Mouse (Mus musculus) MEL (cell line): ENCODE results near the gene Guca1a. TPM values are rescaled to one million over a fixed set of nuclear protein-coding genes. Genes with fewer than 3 reads are reported as not detected.

Source experiments
- DNase-seq: peaks from one replicate; pipeline ENCODE4 v3.0.0; 2011; ENCODE audit warnings: low read depth, low spot score
- H3K27ac ChIP-seq: 2 replicates; pipeline ENCODE4 v1.5.1; 2012; ENCODE audit warnings: low read depth, mild to moderate bottlenecking, control low read depth, low read length, moderate library complexity; ENCODE audit not compliant: control insufficient read depth
- H3K27me3 ChIP-seq, 2 experiments: fragments of 150-350 bp in 1 of 2; sonication (generic) in 1 of 2; 2 replicates each; pipeline ENCODE4 v1.6.1; 2012; ENCODE audit warnings: low read length in 2 of 2, mild to moderate bottlenecking in 2 of 2, improper control_type of control experiment in 1 of 2, moderate library complexity in 1 of 2; ENCODE audit not compliant: insufficient read depth in 2 of 2, control insufficient read depth in 1 of 2
- H3K36me3 ChIP-seq, 2 experiments: 2 replicates each; pipeline ENCODE4 v1.6.1; 2012 to 2014; ENCODE audit warnings: low read length in 2 of 2, improper control_type of control experiment in 1 of 2, inconsistent platforms in 1 of 2, mild to moderate bottlenecking in 1 of 2; ENCODE audit not compliant: insufficient read depth in 2 of 2, control insufficient read depth in 1 of 2
- H3K4me1 ChIP-seq, 2 experiments: fragments of 150-350 bp in 1 of 2; sonication (generic) in 1 of 2; 2 replicates each; pipeline ENCODE4 v1.6.1; 2012; ENCODE audit warnings: low read length in 2 of 2, improper control_type of control experiment in 1 of 2, mild to moderate bottlenecking in 1 of 2; ENCODE audit not compliant: insufficient read depth in 2 of 2, control insufficient read depth in 1 of 2
- H3K4me3 ChIP-seq, 2 experiments: fragments of 150-350 bp in 1 of 2; sonication (generic) in 1 of 2; 2 replicates each; pipeline ENCODE4 v1.5.1; 2012; ENCODE audit warnings: low read depth in 2 of 2, low read length in 2 of 2, mild to moderate bottlenecking in 2 of 2, moderate library complexity in 2 of 2, control low read depth in 1 of 2, improper control_type of control experiment in 1 of 2; ENCODE audit not compliant: control insufficient read depth in 1 of 2, insufficient read depth in 1 of 2
- H3K79me2 ChIP-seq: 2 replicates; pipeline ENCODE4 v1.6.1; 2012; ENCODE audit warnings: mild to moderate bottlenecking, low read length, moderate library complexity; ENCODE audit not compliant: control insufficient read depth, poor library complexity, insufficient read depth
- H3K9ac ChIP-seq: 2 replicates; pipeline ENCODE4 v1.6.1; 2012; ENCODE audit warnings: low read depth, mild to moderate bottlenecking, control low read depth, low read length, moderate library complexity; ENCODE audit not compliant: control insufficient read depth, poor library complexity, severe bottlenecking
- H3K9me3 ChIP-seq: fragments of 150-350 bp; sonication (generic); replicated peaks from 2 replicates; pipeline ENCODE4 v1.6.1; 2012; ENCODE audit warnings: mild to moderate bottlenecking, low read length, improper control_type of control experiment, moderate library complexity; ENCODE audit not compliant: insufficient read depth
- BHLHE40 ChIP-seq: IDR thresholded peaks from 2 replicates; pipeline ENCODE4 v1.6.1; 2012; ENCODE audit warnings: low read depth, mild to moderate bottlenecking, inconsistent platforms, low read length, improper control_type of control experiment, borderline replicate concordance
- CHD1 ChIP-seq: IDR thresholded peaks from 2 replicates; pipeline ENCODE4 v1.6.1; 2012; ENCODE audit warnings: low read depth, mild to moderate bottlenecking, inconsistent platforms, low read length, improper control_type of control experiment
- ELF1 ChIP-seq: IDR thresholded peaks from 2 replicates; pipeline ENCODE4 v1.6.1; 2014; ENCODE audit warnings: low read depth, mild to moderate bottlenecking, inconsistent platforms, low read length, improper control_type of control experiment, moderate library complexity
- EP300 ChIP-seq, 2 experiments: IDR thresholded peaks; 2 replicates each; pipeline ENCODE4 v1.6.1; 2011; ENCODE audit warnings: improper control_type of control experiment in 2 of 2, low read length in 2 of 2, low read depth in 1 of 2, mild to moderate bottlenecking in 1 of 2
- ETS1 ChIP-seq: IDR thresholded peaks from 2 replicates; pipeline ENCODE4 v1.6.1; 2012; ENCODE audit warnings: low read depth, mild to moderate bottlenecking, inconsistent platforms, low read length, improper control_type of control experiment, moderate library complexity
- GATA1 ChIP-seq: IDR thresholded peaks from 2 replicates; pipeline ENCODE4 v1.6.1; 2011; ENCODE audit warnings: low read depth, low read length, improper control_type of control experiment
- MEF2A ChIP-seq: IDR thresholded peaks from 2 replicates; pipeline ENCODE4 v1.6.1; 2014; ENCODE audit warnings: low read depth, mild to moderate bottlenecking, inconsistent platforms, low read length, improper control_type of control experiment; ENCODE audit not compliant: poor library complexity, insufficient replicate concordance, severe bottlenecking; ENCODE audit errors: extremely low read depth
- NELFE ChIP-seq: IDR thresholded peaks from 2 replicates; pipeline ENCODE4 v1.6.1; 2011; ENCODE audit warnings: low read depth, low read length, improper control_type of control experiment
- POLR2AphosphoS2 ChIP-seq: IDR thresholded peaks from 2 replicates; pipeline ENCODE4 v1.6.1; 2011; ENCODE audit warnings: low read length, improper control_type of control experiment
- POLR2AphosphoS5 ChIP-seq: IDR thresholded peaks from 2 replicates; pipeline ENCODE4 v1.6.1; 2012; ENCODE audit warnings: low read depth, borderline replicate concordance, mild to moderate bottlenecking, inconsistent platforms, low read length, moderate library complexity, mixed read lengths
- RAD21 ChIP-seq: IDR thresholded peaks from 2 replicates; pipeline ENCODE4 v1.6.1; 2011; ENCODE audit warnings: mild to moderate bottlenecking, low read depth, low read length, improper control_type of control experiment
- SIN3A ChIP-seq: IDR thresholded peaks from 2 replicates; pipeline ENCODE4 v1.6.1; 2012; ENCODE audit warnings: low read length, improper control_type of control experiment, inconsistent platforms
- SMC3 ChIP-seq: IDR thresholded peaks from 2 replicates; pipeline ENCODE4 v1.6.1; 2011; ENCODE audit warnings: low read depth, low read length, improper control_type of control experiment
- TAL1 ChIP-seq: IDR thresholded peaks from 2 replicates; pipeline ENCODE4 v1.6.1; 2012; ENCODE audit warnings: mild to moderate bottlenecking, inconsistent platforms, low read length, moderate library complexity, mixed read lengths
- UBTF ChIP-seq: IDR thresholded peaks from 2 replicates; pipeline ENCODE4 v1.6.1; 2012; ENCODE audit warnings: low read depth, mild to moderate bottlenecking, inconsistent platforms, low read length, improper control_type of control experiment, moderate library complexity, borderline replicate concordance; ENCODE audit not compliant: insufficient read depth
- ZC3H11A ChIP-seq: IDR thresholded peaks from 2 replicates; pipeline ENCODE4 v1.6.1; 2012; ENCODE audit warnings: low read depth, mild to moderate bottlenecking, inconsistent platforms, low read length, improper control_type of control experiment
- ZMIZ1 ChIP-seq: IDR thresholded peaks from 2 replicates; pipeline ENCODE4 v1.6.1; 2012; ENCODE audit warnings: low read depth, mild to moderate bottlenecking, inconsistent platforms, low read length, improper control_type of control experiment, moderate library complexity
- ZNF384 ChIP-seq: IDR thresholded peaks from 2 replicates; pipeline ENCODE4 v1.6.1; 2012; ENCODE audit warnings: low read depth, mild to moderate bottlenecking, inconsistent platforms, low read length, improper control_type of control experiment
- polyA plus RNA-seq, 2 experiments: library from polyadenylated mRNA; stranded (reverse) in 1 of 2; unstranded in 1 of 2; fragments of >175 nt in 1 of 2; fragments of >200 nt in 1 of 2; gene quantifications; 2 replicates each; pipeline versions ENCODE4 v1.2.1 to v1.2.4; 2012; ENCODE audit warnings: low replicate concordance in 2 of 2, low read depth in 1 of 2; ENCODE audit not compliant: insufficient read length in 2 of 2, insufficient read depth in 1 of 2, missing spikeins in 1 of 2
- total RNA-seq: library from RNA; depleted of rRNA; stranded (reverse); fragments of 300-350 nt; gene quantifications from 2 replicates; pipeline ENCODE4 v1.2.3, GENCODE M21; 2012

The Guca1a gene
- total and polyA plus RNA-seq, 3 experiments: 1.5 to 3.2 TPM; not detected in 1

DNA sequence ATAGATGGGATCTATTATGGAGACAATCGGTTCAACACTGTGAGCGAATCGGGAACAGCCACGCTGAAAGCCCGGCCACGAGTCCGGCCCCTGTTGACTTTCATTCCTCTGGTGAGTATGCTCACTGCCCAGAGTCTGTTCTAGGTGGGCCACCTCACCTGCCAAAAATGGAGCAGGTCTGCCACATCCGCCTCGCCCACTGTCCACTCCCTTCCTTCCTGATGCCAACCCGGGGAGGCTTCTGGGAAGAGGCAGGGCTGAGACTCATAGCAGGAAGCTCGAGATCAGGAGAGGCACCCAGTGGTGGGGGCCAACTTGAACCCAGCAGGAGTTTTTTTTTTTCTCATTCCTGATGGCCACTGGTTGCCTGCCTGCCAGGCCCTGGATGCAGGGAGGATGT is 46.2 kb upstream of the Guca1a start:
- no peak overlapping the region for H3K9ac ChIP-seq
- H3K4me1 ChIP-seq: no peaks in the 10 kb centered on the region
- H3K27me3 ChIP-seq: no peaks in the 10 kb centered on the region; a peak in 1 of 4 replicates
- no peak for TF ChIP-seq POLR2AphosphoS2
- TF ChIP-seq SIN3A: no peak
- TF ChIP-seq UBTF: no peak
- TF ChIP-seq NELFE: no peak
- no peak for TF ChIP-seq ETS1
- no peak for TF ChIP-seq ZC3H11A
- H3K36me3 ChIP-seq: no peaks in the 10 kb centered on the region
- no peaks in the 10 kb centered on the region for H3K9me3 ChIP-seq
- no peak for DNase-seq
- H3K79me2 ChIP-seq: no peaks in the 10 kb centered on the region
- no peak overlapping the region for H3K27ac ChIP-seq
- no peak overlapping the region for H3K4me3 ChIP-seq

DNA sequence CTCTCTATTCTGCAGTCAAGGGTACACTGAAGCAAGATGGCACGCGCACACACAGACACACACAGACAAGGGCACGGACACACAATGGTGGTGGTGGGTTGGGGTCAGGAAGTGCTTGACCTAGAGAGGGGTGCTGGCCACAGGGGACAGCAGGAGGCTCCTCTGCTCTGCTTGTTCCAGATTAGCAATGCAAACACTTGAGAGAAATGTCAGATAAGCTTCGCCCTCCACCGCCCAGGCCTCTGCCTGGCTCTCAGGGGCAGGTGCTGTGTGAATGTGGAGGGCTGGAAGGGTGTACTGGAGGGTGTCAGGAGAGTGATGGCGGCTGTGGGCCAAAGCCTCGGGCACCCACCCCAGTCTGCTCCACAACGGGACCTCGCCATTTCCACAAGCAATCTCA is 45.6 kb upstream of the Guca1a start:
- Histone ChIP-seq H3K9ac (no peak overlapping the region), H3K27me3 (no peaks in the 10 kb centered on the region; a peak in 1 of 4 replicates), H3K9me3 (no peaks in the 10 kb centered on the region), H3K79me2 (no peaks in the 10 kb centered on the region), H3K4me3 (no peak overlapping the region), H3K27ac (no peak overlapping the region), H3K36me3 (no peaks in the 10 kb centered on the region), H3K4me1 (no peaks in the 10 kb centered on the region)
- DNase-seq: no peak
- no peak for TF ChIP-seq UBTF
- TF ChIP-seq ZMIZ1: no peak
- no peak for TF ChIP-seq RAD21
- TF ChIP-seq TAL1: no peak
- no peak for TF ChIP-seq NELFE
- TF ChIP-seq EP300 (IDR thresholded peaks at IDR 0.05; ENCODE audit: low read depth in 1 of 2, low read length in 2 of 2): no peak
- TF ChIP-seq GATA1: no peak
- TF ChIP-seq ETS1: no peak
- TF ChIP-seq POLR2AphosphoS5: no peak
- no peak for TF ChIP-seq ZNF384
- TF ChIP-seq SMC3: no peak
- TF ChIP-seq ELF1: no peak
- TF ChIP-seq SIN3A: no peak
- no peak for TF ChIP-seq CHD1
- no peak for TF ChIP-seq BHLHE40
- TF ChIP-seq MEF2A: no peak
- no peak for TF ChIP-seq ZC3H11A
